17 mouse cellular contexts compared by ENCODE assay signal in the genomic region with DNA sequence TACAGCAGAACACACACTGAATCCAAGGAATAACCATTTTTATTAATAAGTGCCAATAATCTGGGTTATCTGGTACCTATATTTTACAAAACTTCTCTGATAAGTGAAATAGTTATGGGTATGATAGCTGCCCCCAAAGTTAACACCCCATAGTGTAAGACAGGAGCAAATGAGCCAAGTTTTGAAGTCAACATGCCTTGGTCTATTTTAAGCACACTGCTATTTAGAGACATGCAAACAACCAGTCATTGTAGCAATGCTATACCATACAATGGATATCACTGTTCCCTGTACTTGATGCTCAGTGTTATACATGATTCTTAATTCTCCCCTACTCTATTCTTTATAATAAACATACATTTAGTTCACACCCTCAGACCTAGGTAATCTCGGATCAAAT.
"Had no signal": no experiment of that assay in that cellular context is flagged by ENCODE, and none has a peak within 500 bp of the region (broad histone marks: within the 10 kb centered on the region; RNA-seq: fewer than 3 reads in every experiment).

No protein-coding gene starts in this region.

- H3K4me3 ChIP-seq: lung, embryonic 15.5 days; megakaryocyte, embryonic 14.5 days; midbrain, embryonic 13.5 days; midbrain, embryonic 15.5 days; neural tube, embryonic 12.5 days; stomach, embryonic 15.5 days had no signal

- H3K27ac ChIP-seq: lung, embryonic 15.5 days; macrophage; midbrain, embryonic 13.5 days; midbrain, embryonic 15.5 days; neural tube, embryonic 12.5 days; stomach, embryonic 15.5 days; stomach, postnatal 0 days had no signal

- H3K4me2 ChIP-seq: lung, embryonic 15.5 days; midbrain, embryonic 11.5 days; midbrain, embryonic 13.5 days; midbrain, embryonic 15.5 days; neural tube, embryonic 12.5 days; stomach, embryonic 15.5 days had no signal

- H3K27me3 ChIP-seq: lung, embryonic 15.5 days; megakaryocyte, embryonic 14.5 days; midbrain, embryonic 13.5 days; midbrain, embryonic 15.5 days; neural tube, embryonic 12.5 days; stomach, embryonic 15.5 days had no signal

- H3K9ac ChIP-seq: lung, embryonic 15.5 days; midbrain, embryonic 13.5 days; midbrain, embryonic 15.5 days; neural tube, embryonic 12.5 days; stomach, embryonic 15.5 days had no signal

- DNase-seq: lung, adult 2 months; lung, postnatal 14 days; lung, postnatal 36 days; right cerebral cortex, postnatal 14 days; thymus, adult 2 months; thymus, postnatal 25 days; thymus, postnatal 4 days had no signal

- H3K9me3 ChIP-seq: lung, embryonic 15.5 days; midbrain, embryonic 13.5 days; midbrain, embryonic 15.5 days; neural tube, embryonic 12.5 days; stomach, embryonic 15.5 days had no signal

- ATAC-seq: lung, postnatal 0 days; midbrain, embryonic 13.5 days; midbrain, embryonic 15.5 days had no signal

- H3K4me1 ChIP-seq: lung, embryonic 15.5 days; megakaryocyte, embryonic 14.5 days; midbrain, embryonic 13.5 days; neural tube, embryonic 12.5 days; stomach, embryonic 15.5 days had no signal

- H3K36me3 ChIP-seq: lung, embryonic 15.5 days; midbrain, embryonic 13.5 days; midbrain, embryonic 15.5 days; neural tube, embryonic 12.5 days; stomach, embryonic 15.5 days had no signal
